Mouse (Mus musculus): ENCODE data around the gene Bach2. TPM values are rescaled to one million over a fixed set of nuclear protein-coding genes. Genes with fewer than 3 reads are reported as not detected.

The Bach2 gene
- total RNA-seq, 2 experiments from 2014 or later, result 13.2 to 14.4 TPM

DNA sequence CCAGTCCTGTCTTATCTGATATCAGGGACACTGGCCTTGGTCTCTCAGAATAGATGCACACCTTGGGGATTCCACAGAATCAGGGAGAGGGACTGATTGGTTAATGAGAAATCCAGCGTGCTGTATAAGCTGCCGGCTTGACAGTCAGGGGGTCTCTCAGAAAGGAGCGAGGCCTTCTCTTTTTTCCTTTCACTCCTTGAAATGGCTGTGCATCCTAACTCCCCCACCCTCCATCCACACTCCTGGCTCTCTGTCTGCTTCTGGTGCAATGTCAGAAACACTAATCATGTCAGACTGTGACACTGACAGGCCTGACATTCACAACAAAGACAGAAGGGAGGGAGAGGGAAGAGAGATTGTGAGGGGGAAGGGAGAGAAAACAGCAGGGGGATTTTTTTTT, 88.3 kb downstream of the Bach2 start:
- no peak for DNase-seq (ENCODE audit: low spot score in 2 of 2)

DNA sequence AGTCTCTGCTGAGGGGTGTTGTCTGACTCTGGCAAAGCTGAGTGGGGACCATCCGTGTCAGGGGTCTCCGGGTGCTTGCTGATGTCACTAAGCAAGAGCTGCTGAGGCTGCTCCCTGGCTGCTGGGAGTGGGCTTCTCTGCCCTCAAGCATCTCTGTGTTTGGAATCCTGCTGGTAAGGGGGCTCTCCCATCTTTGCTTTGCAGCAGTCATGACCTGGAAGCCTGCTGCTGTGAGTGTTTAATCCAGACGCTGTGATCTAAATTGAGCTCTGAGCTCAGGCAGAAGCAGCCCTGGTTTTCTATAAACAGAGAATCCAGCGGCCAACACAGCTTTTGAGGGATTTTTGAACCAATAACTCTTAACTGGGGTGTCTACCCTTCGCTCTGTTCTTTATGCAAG, 89.0 kb downstream of the Bach2 start:
- DNase-seq (ENCODE audit: low spot score in 2 of 2), result no peak

DNA sequence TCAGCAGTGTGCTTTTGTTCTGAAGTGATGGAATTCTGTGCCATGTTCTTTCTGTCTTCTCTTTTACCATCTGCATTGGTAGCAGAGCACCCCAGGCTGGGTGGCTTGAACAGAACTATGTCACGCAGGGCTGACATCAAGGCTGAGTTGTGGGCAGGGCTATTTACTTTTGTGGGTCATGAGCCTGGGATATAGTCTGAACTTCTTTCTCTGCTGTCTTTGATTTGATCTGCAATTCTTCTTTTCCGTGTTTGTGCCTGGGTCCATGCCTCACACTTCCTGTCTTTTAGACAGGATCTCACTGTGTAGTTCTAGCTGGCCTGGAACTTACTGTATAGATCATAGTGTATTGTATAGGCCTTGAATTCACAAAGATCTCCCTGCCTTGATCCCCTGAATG, 90.0 kb downstream of the Bach2 start:
- DNase-seq (ENCODE audit: low spot score in 2 of 2), result no peak

DNA sequence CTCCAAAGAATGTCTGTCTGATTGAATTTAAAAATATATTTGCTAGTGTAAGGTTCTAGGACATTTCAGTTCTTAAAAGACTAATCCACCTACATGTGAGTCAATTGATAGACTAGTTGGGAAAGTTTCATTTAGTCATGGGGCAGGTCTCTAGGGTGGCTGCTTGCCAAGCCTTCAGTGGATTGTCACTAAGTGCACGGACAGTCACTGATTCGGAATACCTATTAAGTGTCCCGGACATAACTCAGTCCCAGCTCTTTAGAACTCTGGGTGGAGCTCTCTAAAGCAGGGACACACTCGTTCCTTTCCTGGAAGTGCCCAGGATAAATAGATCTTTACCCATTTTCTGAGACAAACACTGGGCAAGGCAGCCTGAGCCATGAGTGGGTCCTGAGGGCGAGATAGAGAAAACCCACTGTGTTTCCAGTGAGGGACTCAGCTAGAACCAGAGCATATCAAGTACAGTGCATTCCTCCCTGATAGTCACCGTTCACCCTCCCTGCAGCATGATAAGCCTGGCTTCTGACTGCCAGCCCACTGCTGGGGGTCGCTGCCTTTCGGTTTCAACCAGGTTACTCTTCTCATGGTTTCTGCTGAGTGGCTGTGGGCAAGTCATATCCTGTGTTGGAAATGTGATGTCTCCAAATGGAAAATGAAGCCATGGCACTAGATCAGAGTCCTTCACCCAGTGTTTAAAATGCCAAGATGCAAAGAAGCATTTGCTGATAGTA, 92.1 kb downstream of the Bach2 start:
- DNase-seq (ENCODE audit: low spot score in 2 of 2), result no peak

DNA sequence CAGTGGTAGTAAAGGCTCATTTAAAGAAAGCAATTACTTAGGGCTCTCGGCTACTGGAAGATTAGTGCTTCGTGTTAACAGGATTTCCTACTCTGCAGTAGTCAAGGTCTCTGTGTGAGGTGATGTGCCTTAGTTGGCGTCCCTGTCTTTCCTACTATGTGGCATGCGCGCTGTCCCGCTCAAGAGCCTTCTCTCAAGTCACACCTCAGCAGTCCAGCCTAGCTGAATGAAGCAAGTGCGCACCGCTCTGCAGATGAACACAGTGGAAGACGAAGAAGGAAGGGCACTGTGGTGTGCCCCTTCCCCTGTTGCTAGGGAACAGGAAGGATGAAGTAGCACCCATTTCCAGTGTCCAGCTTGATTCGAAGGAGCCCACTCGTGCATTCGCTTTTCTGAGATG, 93.4 kb downstream of the Bach2 start:
- no peak for DNase-seq (ENCODE audit: low spot score in 2 of 2)

DNA sequence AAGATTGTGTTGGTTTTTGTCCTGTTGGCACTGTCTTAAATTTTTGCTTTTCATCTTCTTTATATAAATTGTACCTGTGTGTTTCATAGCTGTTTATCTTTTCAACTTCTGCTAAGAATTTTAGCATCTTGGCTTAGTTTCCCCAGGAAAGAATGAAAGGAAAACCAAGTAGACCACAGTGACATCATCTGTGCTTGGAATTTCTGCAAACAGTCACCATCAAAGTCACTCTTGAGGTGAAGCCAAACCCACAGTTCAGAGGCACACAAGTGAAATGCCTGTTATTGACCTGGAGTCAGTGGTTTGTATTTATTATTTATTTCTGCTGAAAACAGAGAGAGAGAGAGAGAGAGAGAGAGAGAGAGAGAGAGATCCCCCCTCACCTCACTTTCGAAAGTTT, 95.5 kb downstream of the Bach2 start:
- no peak for DNase-seq (ENCODE audit: low spot score in 2 of 2)

DNA sequence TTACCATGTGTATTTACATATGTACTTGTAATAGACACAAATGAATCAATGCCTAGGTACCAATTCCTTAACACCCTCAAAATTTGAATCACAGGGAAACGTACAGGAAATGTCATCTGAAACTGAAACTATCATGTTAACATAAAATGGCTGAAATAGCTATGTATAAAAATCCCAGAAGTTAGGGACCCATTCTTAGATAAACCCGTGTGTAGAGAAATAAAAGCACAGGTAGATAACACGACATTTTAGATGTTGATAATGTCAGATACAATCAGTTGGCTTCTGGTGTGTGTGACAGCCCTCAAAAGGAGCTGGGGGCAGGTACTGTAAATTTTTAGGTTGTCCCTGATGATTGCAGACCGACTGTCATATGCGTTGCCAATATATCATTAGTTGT, 96.2 kb downstream of the Bach2 start:
- DNase-seq (ENCODE audit: low spot score in 2 of 2), result no peak

DNA sequence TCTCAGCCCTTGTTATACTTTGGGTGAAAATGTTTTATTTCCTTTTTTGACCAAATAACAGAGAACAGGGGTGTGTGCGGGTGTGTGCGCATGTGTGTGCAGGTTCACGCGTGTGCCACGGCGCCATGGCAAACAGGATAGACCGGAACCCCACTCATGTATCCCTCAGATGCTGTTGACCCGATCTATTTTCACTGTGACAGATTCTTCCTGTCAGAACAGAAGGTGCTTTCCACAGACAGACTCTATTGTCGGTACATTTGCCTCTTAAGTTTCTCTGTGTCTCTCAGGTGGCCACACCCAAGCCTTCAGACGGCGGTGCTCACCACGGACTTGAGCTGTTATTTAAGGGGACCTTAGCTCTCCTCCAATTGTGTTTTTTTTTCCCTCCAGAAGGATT, 97.1 kb downstream of the Bach2 start:
- DNase-seq (ENCODE audit: low spot score in 2 of 2), result no peak

DNA sequence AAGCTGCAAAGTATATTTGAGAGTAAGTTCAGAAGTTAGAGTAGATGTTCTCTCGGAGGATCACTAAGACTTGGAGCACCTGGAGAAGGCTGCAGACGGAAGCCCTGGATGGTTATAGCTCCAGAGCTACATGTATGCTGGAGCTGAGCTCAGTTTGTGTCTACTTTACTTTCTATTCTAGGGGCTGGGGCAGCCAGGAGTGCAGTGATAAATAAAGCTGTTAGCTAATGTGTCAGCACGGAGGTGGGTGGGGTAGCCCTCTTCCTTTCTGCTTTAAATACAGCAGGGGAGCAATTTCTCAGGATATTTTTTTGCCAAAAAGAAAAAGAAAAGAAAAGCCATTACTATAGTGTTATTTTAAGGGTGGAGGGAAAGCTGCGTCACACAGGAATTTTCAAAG, 98.0 kb downstream of the Bach2 start:
- DNase-seq (ENCODE audit: low spot score in 2 of 2), result no peak

DNA sequence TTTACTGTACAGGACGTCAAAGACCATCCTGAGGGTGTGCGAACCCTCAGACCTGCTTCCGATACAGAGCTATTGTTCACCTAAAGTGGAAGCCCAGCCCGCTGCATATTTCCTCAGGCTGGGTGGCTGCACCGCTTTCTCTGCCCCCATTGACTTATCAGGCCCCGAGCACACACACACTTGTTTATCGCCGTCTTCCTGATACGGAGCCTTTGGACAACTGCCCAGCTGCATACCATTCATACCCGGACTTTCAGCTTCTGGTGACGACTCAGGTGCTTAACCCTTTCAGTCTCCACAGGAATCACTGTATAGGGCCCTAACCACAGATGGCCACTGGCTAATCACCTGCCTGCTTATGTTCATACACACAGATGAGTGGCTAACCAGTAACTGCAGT, 99.0 kb downstream of the Bach2 start:
- no peak for DNase-seq (ENCODE audit: low spot score in 2 of 2)

DNA sequence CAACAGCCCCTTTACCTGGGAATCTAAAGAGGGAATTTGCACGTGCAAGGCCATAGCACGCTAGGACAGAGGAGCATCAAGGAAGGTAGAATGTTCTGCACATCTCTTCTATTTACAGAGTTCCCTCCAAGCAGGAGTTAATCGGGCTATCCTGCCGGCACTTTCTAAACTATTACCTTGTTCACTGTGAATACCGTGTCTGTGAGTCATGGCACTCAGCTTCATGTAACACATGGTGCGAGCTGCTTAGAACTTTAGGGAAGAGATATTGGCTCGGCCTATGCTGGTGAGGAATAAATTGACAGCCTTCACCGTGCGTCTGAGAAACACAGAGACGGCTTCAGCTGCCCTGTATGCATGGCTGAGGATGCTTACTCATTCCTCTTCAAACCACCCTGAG, 99.8 kb downstream of the Bach2 start:
- DNase-seq (ENCODE audit: low spot score in 2 of 2), result no peak

DNA sequence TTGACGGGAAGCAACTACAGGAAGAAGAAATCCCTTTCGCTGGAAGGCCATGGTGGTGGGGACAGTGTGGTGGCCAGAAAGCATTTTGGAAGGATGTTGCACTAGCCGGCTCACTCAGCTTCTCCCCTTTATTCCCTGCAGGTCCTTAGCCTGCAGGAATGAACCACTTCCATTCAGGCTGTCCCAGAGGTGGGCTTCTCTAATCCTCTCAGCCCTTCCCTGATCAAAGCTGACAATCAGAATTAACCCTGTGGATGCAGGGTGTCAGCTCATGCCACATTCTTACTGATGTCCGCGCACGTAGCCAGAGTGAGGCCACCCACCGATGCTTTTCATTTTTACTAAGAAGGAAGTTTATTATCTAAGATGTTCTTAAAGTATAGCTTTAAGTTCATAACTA, 102.2 kb downstream of the Bach2 start:
- no peak for DNase-seq (ENCODE audit: low spot score in 2 of 2)

DNA sequence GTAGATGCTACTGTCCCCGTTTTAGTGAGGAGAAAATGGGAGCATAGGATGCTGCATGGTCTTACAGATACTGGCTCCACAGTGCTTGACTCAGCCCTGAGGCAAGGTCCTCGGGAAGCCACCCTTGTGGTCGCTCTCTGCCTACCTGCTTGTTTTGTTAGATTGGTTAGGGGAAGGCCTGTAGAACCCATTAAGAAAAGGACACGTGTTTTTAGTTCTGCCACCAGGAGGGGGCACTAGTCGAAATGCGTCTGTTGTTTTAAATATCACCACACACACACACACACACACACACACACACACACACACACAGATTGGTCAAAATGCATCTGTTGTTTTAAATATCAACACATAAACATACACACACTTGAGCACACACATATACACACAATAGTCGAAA, 103.7 kb downstream of the Bach2 start:
- no peak for DNase-seq (ENCODE audit: low spot score in 2 of 2)

DNA sequence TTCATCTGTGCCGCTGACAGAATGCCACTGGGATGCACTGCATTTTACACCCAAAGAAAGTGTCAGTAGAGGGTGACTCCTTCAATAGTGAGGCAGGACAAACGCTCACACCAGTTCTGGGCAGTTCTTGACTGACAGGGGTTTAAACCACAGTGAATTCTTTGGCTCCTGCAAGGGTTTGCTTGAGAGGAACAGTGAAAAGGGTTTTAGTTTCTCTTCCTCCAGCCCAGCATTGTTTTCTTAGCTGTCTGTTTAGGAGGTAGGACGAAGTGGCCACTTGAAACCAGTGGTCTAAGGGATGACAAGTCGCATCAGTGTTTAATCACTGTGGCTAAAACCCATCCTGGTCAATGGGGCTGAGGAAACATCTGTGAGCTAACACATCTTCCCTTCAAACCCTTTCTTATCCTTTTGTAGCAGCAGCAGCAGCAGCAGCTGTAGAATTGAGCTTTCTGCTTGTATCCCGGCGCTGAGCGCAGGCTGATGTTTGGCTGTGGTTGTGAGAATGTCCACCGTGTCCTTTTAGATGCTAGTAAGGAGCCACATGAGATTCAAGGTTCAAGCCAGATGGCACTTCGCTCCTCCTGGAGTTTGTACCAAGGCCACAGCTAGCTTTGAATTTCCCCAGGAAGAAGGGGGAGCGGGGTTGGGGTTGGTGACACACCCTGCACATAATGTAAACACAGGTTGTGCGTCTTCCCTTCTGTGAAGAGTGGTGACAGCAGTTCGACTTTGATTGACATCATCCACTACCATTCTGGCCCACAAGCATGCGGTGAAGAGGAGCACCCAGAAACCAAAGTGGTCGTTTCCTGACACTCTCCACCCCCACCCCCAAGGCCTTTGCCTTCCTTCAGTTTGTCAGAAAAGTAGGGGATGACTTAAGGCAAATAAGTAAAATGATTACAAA, 104.9 kb downstream of the Bach2 start:
- DNase-seq (ENCODE audit: low spot score in 2 of 2), result no peak

DNA sequence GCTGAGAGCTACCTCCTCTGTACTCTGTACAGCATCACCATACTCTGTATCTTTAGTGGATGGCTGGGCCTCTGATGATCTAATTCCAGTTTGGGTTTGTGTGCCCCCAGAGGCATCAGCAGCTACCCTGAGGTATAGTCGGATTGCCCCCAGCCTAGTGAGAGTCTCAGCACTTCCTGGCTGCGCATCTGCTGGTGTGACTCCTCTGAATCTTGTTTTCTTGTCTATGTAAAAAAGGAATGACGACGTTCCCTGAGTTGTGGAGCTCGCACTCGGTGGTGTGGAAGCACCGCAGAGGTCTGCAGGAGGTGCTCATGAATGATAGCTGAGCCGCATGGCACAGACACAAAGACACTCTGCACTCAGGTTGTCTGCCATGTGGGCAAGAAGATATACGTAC, 105.7 kb downstream of the Bach2 start:
- DNase-seq (ENCODE audit: low spot score in 2 of 2), result no peak

DNA sequence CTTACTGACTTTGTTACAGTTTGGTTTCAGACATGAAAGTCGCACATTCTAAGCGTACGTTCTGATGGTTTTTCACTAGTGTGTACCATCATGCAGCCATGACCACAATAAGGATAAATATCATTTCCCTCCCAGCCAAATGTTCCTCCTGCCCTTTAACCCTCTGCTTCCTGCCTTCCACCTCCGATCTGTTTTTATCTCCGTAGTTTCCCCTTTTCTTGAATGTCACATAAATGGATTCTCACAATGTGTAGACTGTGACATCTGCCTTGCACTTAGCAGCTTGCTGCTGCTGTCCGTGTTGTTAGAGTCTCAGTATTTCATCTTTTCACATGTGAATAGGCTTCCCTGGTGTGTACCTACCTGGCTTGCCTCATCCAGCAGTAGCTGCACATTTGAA, 108.6 kb downstream of the Bach2 start:
- no peak for DNase-seq (ENCODE audit: low spot score in 2 of 2)

DNA sequence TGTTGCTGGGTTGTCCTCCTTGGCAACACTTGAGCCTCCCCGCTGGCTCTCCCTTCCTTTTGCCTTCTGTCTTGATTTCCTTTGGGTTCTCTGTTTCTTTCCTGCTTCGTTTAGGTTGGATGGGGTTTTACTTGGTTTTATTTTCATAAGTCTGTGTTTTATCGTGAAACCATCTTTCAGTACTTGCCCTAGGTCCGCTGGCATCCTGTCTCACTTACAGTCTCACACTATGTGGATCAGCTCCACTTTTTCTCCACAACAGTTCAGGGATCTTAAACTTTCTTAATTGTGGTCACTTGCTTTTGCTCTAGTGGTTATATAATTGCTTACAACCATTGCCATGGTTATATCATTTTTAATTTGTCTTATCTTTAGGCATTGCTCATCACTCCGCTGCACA, 109.1 kb downstream of the Bach2 start:
- DNase-seq (ENCODE audit: low spot score in 2 of 2), result no peak

DNA sequence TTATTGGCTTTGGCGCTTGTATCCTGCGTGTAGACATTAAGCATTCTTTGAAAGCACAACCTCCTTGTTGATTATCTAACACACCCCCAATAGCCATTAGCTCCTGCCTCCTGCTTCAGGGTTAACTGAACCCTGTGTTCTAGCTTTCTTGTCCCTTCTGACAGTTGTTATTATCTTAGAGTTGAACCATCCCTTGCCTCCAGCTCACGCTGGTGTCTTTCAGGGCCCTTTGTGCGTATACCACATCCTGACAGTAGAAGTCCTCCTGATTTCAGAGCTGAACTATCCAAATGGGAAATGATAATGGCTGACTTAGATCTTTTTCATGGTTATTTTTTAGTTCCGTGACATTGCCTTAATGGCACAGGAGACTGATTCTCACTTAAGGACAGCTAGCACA, 110.8 kb downstream of the Bach2 start:
- DNase-seq (ENCODE audit: low spot score in 2 of 2), result no peak

DNA sequence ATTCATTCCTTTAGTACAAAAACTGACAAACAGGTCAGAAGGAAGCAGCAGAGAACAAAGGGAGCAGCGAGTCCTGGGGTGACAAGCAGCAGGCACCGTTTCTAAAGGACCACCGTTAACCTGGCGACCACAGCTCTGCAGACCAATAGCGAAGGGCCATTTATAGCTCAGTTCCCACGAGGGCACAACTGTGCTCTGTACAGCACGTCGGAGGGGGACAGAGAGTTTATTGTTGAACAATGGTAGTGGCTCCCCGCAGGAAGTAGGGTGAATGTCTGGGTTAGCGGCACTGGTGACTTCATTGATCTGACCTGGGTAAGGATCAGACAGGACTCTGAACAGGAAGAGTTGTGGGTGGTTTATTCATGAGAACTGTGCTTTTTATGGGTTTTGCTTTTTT, 112.6 kb downstream of the Bach2 start:
- DNase-seq (ENCODE audit: low spot score in 2 of 2), result no peak

DNA sequence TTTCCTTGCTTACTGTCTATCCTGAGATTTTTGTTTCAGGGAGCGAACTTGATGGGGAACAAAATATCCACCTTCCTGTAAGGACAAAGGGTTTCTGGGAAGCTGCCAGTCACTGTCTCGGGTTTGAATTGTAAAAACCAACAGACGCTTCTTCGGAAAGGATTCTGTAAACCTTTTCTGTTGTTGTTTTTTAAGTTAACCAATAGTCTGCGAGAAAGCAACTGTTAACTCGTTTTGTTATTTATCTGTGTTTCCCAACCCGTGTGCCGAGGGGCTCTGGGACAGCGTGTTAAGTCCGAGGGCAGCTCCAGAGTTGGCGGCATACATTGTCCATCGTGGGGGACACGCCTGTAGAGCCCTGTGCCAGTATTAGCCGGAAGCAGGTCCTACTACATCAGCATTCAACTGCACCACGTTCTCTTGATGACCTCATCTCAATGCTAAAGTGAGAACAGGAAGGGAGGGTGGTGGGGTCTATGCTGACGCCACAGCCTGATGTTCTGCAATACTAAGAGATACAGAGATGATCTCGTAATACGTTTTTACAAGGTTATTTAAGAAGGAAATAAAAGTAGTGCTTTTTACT, 113.2 kb downstream of the Bach2 start:
- DNase-seq (ENCODE audit: low spot score in 2 of 2), result no peak

DNA sequence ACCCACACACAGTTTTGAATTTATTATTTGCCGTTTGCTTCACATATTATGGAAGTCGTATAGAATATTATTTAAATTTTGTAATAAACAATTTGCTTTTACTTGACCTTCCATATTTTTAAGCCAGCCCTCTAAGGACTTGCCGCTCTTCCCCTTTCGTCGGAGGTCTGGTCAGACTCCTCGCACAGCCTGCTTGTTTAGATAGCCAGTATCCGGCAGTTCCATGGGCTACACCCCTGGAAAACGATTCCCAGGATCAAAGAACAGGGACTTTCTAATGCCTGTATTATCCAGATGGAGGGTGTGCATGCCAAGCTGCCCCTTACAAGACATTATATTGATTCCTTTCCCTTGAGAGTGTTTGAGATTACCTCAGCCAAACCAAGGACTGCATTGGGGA, 113.8 kb downstream of the Bach2 start:
- DNase-seq (ENCODE audit: low spot score in 2 of 2), result no peak

DNA sequence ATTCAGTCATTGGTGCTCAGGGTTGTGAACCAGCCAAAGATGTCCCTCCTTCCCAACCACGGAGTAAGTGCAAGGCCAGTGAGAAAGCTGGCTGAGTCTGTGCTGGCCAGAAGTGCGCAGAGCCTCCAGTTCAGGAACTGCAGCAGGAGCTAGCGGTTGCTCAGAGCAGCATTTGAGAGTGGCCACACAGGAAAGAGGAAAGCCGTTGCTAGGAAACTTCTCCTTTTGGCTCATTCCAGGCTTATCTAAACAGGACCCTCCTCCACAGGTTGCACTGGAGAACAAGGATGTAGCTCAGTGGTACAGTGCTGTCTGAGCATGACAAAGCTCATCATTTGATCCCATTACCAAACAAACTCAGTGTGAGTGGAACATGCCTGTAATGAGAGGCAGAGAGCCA, 114.2 kb downstream of the Bach2 start:
- no peak for DNase-seq (ENCODE audit: low spot score in 2 of 2)
